Mouse (Mus musculus): ENCODE results near the gene Cd200r1. TPM values are rescaled to one million over a fixed set of nuclear protein-coding genes. Genes with fewer than 3 reads are reported as not detected.
"Not testable (repeated sequence)": the region's sequence is repeated elsewhere in the genome, so short reads cannot be mapped to it uniquely, and the experiment has no call there.

Cd200r1 gene
- total RNA-seq, 2 experiments from 2014 or later, result 16.3 to 36.0 TPM

DNA sequence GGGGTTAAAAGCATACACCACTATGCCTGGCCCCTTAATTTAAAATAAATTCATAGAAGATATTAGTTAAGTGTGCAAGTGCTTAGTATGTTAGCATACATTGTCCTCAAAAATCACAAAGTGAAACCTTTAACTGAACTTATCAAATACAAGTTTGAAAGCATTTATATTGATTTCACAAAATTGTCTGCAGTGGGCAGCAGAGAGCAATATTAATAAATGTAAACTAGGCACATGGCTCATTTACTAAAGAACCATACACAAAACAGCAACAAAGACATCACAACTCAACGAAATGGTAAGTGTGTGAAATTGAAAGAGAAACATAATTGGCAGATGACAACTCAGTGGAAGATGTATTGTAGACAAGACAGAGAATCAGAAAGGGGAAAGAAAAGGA, 3.7 kb upstream of the Cd200r1 start:
- ATAC-seq (ENCODE audit: poor library complexity, severe bottlenecking), result 0 out of 2 replicates have a peak, but pooled peaks have one; percentile 23

DNA sequence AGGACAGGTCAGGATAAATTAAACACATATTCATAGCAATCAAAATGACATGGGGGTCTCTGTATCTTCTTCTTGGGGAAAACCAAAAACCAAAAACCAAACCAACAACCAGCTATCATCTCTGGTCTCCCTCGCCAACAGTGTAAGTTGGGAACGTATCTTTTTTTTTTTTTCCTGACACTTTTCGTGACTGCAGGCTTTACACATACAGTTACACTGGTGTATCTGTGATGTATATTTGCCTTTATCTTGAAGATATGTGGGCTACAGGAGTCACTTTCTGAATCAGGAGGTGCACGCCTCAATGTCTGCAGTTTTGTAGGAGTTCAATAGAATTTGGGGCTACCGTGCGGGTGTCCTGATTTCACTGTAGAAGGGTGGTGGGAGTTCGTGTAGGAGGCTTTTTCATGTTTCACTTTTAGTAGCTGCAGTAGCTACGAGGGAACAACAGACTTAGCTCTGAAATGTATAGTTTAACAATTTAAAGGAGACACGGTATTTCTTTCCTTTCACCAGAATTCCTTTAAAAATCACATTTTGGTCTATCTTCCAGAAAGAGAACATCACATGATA, 870 bp downstream of the Cd200r1 start:
- no peak for ATAC-seq (ENCODE audit: poor library complexity, severe bottlenecking)

DNA sequence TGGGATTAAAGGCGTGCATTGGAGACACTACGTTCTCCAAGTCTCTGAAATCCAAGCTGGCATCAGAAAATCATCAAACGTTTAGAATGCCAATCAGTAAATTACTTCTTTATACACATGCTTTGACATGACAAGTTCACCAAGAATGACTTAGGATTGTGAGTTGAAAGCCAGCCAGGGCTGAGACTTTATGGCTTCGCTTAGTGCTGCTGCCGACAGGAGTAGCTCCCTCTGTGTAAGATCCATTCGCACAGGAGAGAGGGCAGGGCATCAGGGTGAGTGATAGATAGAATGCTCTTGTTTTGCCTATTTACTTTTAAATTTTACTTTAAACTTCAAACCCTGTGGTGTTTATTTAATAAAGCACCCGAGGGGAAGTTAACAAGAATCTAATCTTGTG, 2.0 kb downstream of the Cd200r1 start:
- ATAC-seq (ENCODE audit: poor library complexity, severe bottlenecking), result 0 out of 2 replicates have a peak, but pooled peaks have one; percentile 20

DNA sequence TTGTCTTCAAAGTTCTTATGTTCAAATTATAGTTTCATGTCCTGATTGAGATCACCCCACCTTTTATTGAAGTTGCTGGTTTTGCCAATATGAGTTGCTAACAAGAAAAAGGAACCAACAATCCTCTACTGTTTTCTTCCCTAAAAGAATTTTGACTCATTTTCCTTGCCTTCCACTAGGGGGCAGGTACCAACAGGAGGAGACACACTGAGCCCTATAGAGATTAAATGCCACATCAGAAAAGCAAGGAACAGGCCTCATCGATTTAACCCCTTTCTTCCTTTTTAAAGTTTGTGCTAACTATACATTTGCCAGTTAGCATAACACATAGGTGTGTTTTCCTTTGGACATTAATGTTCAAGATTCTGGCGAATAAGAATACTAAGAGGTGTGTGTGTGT, 2.4 kb downstream of the Cd200r1 start:
- ATAC-seq (ENCODE audit: poor library complexity, severe bottlenecking), result peak; percentile 78

DNA sequence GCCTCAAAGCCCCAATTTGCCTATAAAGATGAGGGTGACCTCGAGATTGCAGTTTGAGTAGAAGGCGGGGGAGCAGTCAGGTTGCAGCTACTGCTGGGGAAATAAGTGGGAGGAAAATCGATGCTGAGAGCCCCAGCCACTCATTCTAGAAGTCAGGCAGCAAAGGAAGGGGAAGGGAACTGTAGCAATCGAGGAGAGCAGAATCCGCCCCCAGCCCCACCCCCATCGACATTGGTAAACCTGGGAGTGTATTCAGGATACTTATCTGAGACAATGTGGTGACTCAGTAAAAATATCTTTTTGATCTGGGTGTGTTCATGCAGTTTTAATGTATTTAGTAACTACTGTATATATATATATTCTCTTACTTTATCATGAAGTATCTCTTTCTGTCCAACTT, 7.0 kb downstream of the Cd200r1 start:
- peak; percentile 41; the same call in 1 of the 2 replicates for ATAC-seq (ENCODE audit: poor library complexity, severe bottlenecking)

DNA sequence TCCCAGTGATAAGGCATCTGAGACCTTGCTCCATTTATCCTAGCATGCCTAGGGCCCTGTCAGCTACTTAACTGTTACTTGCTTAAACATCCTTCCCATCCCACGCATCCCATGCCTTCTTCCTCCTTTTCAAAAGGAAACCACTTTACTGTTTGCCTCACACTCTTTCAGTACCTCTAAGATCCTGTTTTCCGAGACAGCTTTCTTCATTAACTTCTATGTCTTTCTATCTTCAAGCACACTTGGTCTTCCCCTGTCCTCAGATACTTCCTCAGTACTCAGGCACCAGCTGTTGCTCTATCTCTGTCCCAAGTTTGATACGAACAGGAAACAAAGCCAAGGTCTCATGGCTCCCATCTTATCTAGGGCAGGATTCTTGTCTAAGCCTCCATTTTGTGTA, 8.1 kb downstream of the Cd200r1 start:
- ATAC-seq (ENCODE audit: poor library complexity, severe bottlenecking), result peak; percentile 65

DNA sequence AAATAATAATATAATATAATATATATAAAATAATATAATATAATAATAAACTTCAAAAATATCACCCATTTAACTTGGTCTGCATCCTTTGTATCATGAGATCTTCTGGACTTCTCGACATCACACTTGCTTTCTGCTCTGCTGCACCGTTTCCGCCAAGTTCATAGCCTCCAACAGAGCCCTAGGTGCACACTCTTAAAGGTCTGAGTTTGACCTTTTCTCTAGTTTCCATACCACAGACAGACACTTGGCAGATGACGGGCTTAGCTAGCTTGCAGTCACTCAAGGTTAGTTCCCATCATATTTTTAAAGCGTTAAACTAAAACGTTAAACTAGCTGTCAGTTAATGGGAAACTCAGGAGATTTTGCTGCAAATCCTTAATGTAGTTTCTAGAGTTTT, 8.7 kb downstream of the Cd200r1 start:
- no peak for ATAC-seq (ENCODE audit: poor library complexity, severe bottlenecking)

DNA sequence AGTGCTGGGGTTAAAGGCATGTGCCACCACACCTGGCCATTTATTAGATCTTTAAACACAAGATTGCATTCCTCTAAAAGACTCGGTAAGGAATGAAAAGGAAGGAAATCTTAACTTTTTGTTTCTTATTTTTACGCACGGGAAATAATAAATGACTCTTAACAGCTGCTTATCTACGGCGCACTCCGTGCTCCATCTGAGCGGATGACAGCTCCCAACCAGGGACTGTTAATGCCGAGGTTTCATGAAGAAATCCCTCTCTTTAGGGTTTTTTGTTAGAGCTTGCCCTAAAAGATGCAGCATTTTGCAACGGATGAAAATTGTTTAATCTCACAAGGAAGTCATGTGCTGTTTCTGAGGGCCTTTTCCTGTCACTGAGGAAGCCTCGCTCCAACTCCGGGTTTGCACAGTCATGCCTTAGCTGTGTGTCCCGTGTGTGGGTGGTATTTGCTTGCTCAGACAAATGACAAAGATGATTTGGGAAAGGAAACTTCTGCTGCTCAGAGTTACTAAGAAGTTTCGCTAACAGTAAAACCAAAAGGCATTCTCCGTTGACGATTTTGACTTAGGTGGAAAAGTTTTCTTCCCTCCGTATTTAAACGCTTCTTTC, 13.1 kb downstream of the Cd200r1 start:
- peak; percentile 96 for ATAC-seq (ENCODE audit: poor library complexity, severe bottlenecking)

DNA sequence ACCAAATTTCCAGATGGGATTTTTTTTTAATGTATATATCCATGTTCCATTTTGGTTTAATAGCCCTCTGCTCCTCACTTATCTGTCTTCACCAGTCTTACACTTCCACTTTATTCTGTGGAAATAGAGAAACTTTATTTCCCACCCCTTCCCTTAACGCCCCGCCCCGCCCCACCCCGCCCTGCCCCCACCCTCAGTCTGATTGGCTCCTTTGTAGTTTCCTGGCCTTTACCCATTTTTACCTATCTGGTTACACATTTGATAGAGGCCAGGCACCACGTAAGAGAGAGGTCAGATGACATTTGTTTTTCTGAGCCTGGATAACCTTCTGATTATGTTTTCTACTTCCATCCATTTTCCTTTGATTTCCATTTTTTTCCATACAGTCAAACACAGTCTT, 14.0 kb downstream of the Cd200r1 start:
- no peak for ATAC-seq (ENCODE audit: poor library complexity, severe bottlenecking)

DNA sequence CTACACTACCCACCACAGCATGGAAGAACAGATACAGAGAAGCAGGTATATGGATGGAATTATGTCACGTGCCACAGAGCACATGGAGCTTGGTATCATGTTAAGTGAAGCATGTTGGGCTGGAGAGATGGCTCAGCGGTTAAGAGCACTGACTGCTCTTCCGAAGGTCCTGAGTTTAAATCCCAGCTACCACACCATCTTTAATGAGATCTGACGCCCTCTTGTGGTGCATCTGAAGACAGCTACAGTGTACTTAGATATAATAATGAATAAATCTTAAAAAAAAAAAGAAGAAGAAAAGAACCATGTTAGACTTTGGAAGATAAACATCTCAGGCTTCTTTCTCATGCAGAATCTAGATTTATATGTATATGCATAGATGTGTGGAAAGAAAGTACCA, 15.2 kb downstream of the Cd200r1 start:
- no peak for ATAC-seq (ENCODE audit: poor library complexity, severe bottlenecking)

DNA sequence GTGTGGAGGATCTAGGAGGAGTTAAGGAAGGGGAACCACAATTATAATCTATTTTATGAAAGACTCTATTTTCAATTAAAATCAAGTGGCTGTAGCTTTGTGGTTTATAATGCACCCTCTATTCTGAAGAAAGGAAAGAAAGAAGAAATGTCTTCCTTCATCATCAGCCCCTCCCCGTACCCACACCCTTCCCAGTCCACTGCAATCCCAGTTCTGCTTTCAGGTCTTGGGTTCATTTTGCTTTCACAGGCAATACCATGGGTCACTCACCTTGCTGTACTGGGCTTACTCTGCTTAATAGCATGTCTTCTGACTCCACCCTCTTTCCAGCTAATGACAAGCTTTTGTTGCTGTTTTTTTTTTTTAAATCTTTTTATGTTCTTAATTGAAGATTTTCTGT, 21.4 kb downstream of the Cd200r1 start:
- ATAC-seq (ENCODE audit: poor library complexity, severe bottlenecking), result peak; percentile 62; the same call in 1 of the 2 replicates

DNA sequence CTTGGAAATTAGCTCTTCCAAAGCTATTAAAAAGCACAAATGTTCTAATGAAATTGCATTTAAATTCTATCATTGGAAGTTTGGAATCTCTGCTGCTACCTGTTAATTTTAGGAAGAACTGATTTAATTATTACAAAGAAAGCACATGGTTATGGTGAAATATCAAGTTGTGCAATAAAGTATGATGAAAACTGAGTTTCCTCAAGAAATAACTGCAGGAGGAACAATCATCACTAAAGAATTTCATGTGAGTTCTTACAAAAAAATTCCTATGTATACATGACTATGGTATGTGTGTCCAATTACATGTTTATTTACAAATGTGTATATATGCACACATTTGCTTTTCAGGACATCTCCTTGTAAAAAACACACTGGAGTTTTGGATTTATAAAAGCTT, 28.9 kb downstream of the Cd200r1 start:
- 0 out of 2 replicates have a peak, but pooled peaks have one; percentile 51 for ATAC-seq (ENCODE audit: poor library complexity, severe bottlenecking)

DNA sequence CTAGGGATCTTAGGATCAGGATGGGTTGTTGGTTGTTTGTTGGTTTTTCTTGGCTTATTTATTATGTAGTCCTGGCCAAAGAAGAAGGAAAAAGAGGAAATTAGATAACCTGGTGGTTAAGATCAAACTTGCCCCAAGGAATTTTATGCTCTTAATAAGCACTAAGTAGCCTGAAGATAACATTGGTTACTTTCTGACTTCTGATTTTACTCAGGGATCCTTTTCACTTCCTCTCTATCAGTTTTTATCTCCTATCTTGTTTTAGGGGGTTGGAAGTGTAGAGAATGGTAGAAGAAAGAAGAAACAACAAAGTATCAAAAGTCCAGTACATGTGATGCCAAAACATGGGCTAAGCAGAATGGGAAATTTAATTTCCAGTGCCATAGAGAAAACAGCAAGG, 40.4 kb downstream of the Cd200r1 start:
- ATAC-seq (ENCODE audit: poor library complexity, severe bottlenecking), result no peak

DNA sequence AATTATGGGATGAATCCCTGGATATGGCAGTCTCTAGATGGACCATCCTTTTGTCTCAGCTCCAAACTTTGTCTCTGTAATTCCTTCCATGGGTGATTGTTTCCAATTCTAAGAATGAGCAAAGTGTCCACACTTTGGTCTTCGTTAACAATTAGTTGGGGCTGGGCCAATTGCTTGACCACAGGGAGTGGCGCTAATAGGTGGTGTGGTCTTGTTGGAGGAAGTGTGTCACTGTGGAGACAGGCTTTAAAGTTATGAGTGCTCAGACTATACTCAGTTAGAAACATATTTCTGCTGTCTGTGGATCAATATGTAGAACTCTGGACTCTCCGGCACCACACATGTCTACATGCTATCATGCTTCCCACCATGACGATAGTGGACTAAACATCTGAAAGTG, 44.7 kb downstream of the Cd200r1 start:
- ATAC-seq (ENCODE audit: poor library complexity, severe bottlenecking), result 0 out of 2 replicates have a peak, but pooled peaks have one; percentile 50

DNA sequence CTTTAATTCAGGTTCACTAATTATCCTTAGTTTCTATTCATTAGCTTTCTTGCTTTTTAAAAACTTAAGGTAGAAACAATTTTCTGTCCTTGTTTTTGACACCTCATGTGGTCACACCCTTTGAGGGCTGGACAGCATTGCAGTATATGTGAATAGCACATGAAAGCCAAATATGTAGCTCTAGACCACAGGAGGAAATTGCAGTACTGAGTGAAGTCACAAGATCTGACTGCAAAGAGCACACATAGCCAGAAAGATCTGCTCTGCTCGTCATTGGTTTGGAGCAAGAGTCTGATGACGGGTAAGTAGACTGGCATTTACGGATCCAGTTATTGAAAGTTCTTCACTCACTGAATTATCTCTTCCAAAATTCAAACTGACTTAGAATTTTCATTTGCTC, 46.0 kb downstream of the Cd200r1 start, which contains the start of gene Cd200r4:
Gene Cd200r4 (plus strand): TSS at position 190 of the 400 bp plus-strand sequence.
- ATAC-seq (ENCODE audit: poor library complexity, severe bottlenecking), result peak; percentile 94

DNA sequence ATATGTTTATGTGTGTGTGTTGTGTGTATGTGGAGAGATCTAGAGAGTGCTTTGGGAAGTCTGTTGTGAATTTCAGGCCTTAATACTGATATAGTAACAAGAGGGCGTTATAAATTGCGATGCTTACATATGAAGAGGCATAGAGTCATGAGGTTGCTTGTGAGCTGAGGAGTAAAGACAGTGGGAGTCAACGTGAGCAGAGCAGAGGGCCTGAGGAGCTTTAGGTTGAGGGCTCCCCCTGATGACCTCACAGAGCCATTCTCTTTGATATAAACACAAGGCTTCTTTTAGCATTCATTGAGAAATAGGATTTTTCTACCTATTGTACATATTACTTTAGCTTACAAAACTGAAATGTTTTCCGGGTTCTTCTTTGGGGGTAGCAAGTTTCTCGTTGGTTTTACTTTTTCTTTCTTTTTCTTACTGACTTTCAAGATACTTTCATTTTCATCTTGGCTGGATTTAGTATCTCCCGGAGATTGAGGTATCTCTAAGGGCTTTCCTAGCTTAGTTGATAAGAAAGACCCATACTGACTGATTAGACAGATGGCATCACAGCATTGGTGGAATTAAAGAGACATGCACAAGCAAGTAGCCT, 47.0 kb downstream of the Cd200r1 start:
- no peak for ATAC-seq (ENCODE audit: poor library complexity, severe bottlenecking)

DNA sequence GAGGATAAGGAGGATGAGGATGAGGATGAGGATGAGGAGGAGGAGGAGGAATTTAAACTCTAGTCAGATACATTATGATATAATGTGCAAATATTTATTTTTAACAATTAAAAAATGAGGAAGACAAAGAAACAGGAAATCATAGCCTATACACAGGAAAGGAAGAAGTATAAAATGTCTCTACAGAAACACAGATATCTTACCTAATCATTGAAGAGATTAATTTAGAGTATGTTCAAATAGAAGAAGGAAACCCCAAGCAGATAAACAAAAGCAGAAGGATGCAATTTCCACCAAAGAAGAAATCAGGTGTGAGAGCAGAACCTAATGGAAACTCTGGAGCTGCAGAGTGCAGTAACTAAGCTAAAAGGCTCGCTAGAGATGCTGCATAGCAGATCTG, 52.5 kb downstream of the Cd200r1 start:
- ATAC-seq (ENCODE audit: poor library complexity, severe bottlenecking), result no peak

DNA sequence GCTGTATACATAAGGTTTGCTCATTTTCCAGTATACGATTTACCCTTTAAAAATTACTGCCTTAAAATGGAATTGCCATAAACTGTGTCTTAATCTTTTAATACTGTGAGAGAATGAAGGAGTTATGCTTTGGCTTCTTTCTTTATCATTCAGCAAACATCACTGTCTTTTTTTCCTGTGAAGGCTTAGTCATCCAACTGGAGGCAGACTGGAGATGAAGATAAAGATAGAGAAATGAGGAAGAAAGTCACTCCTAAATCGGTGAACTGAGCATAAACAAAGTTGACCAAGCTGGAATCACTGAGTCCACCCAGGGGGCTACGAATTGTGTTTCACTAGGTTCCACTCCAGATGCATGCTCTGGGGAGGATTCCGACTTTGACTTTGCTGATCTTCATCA, 55.0 kb downstream of the Cd200r1 start:
- no peak for ATAC-seq (ENCODE audit: poor library complexity, severe bottlenecking)

DNA sequence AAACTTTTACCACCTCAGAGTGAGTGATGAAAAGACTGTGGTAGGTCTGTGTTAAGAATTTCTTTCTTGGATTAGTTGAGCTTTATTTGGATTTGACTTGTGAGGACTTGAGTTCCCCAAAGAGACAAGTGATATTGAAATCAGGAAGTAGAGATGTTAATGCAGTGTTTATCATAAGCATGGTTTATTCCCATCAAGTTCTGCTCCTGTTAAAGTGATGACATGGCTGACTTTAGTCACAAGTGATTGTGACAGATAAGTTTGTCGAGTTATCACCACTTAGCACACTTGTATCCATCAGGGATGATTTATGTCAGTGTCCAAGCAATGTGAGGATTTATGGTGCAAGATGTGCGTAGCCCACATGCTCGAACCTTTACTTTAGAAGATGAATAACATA, 66.8 kb downstream of the Cd200r1 start:
- no peak for ATAC-seq (ENCODE audit: poor library complexity, severe bottlenecking)

DNA sequence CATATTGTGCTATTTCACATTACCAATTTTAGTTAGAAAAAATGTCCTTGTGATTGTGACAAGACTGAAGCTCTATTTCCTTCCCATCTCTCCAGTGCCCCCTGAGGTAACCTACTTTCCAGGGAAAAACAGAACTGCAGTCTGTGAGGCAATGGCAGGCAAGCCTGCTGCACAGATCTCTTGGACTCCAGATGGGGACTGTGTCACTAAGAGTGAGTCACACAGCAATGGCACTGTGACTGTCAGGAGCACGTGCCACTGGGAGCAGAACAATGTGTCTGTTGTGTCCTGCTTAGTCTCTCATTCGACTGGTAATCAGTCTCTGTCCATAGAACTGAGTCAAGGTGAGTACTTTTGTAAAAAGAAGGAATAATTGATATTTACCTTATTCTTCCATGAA, 67.7 kb downstream of the Cd200r1 start:
- not testable (repeated sequence) for ATAC-seq (ENCODE audit: poor library complexity, severe bottlenecking)

Data from megakaryocyte, adult 5-6 weeks (primary cell).